Mouse (Mus musculus) bone marrow macrophage, adult 2 months (primary cell): Measurements from ENCODE around the gene Wfdc2.

ENCODE experiments used
- CTCF ChIP-seq: IDR thresholded peaks from 2 replicates; pipeline ENCODE4 v1.5.1; 2012; ENCODE audit warnings: low read depth, mild to moderate bottlenecking, low read length, moderate library complexity
- POLR2A ChIP-seq: IDR thresholded peaks from 2 replicates; pipeline ENCODE4 v1.6.1; 2012; ENCODE audit warnings: mild to moderate bottlenecking, low read depth, low read length, borderline replicate concordance

DNA sequence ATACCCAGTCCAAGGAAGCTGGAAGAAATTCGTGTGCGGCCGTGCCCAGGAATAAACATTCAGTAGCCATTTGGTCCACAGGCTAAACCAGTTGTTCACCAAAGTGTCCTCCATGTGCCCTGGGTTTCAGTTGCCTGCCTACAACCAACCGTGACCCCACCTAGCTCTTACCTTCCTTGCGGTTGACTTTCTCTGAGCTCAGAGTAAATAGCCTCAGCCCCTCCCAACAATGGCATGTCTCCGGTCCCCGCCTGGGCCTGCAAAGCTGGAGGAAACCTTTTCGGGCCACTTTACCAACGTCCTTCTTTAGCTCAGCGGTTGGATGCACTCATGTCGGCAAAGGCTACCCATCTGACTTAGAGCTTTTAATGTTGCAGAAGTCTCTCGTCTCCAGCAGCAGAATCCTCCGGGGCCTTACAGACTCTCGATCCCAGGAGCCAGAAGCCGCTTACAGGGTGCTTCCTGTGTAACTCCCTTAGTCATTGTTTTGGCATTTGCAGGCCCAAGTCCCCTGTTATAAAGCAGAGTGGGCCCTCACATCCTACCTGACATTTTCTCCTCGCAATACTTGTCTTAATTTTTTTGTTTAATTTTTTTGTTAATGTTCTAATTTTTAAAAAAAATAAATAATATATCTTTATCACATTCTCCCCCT is 3.1 kb upstream of the Wfdc2 start:
- TF ChIP-seq POLR2A (no peak), CTCF (no peak)
